Mouse (Mus musculus) liver, postnatal 0 days (tissue): ENCODE measurements around the gene Emc8. TPM values are rescaled to one million over a fixed set of nuclear protein-coding genes. Genes with fewer than 3 reads are reported as not detected.

Experiments
- ATAC-seq: fragments of 200-750 bp; cut with Nextera tagmentation; 2 replicates; pipeline ENCODE4 v1.8.0; 2017; ENCODE audit warnings: mild to moderate bottlenecking, moderate library complexity
- DNase-seq: peaks from one replicate; pipeline ENCODE4 v3.0.0-alpha.2; 2016
- H3K27ac ChIP-seq: fragments of 300-500 bp; sonication (generic); 2 replicates; pipeline ENCODE4 v1.5.1; 2014; ENCODE audit warnings: antibody characterized with exemption, moderate library complexity, mild to moderate bottlenecking, low read depth
- H3K27me3 ChIP-seq: fragments of 300-500 bp; sonication (generic); 2 replicates; pipeline ENCODE4 v1.6.1; 2014; ENCODE audit warnings: low read length, control low read depth, mixed read lengths; ENCODE audit not compliant: insufficient read depth
- H3K36me3 ChIP-seq: fragments of 300-500 bp; sonication (generic); replicated peaks from 2 replicates; pipeline ENCODE4 v1.6.1; 2014; ENCODE audit warnings: mild to moderate bottlenecking, control low read depth, low read length, moderate library complexity, mixed read lengths; ENCODE audit not compliant: insufficient read depth
- H3K4me1 ChIP-seq: fragments of 300-500 bp; sonication (generic); 2 replicates; pipeline ENCODE4 v1.6.1; 2014; ENCODE audit warnings: antibody characterized with exemption, mild to moderate bottlenecking, control low read depth; ENCODE audit not compliant: insufficient read depth
- H3K4me2 ChIP-seq: fragments of 300-500 bp; sonication (generic); 2 replicates; pipeline ENCODE4 v1.6.1; 2014; ENCODE audit warnings: low read depth, mild to moderate bottlenecking, low read length, moderate library complexity, mixed read lengths
- H3K4me3 ChIP-seq: fragments of 300-500 bp; sonication (generic); 2 replicates; pipeline ENCODE4 v1.5.1; 2014; ENCODE audit warnings: low read depth, low read length
- H3K9ac ChIP-seq: fragments of 300-500 bp; sonication (generic); replicated peaks from 2 replicates; pipeline ENCODE4 v1.6.1; 2014; ENCODE audit warnings: mild to moderate bottlenecking, moderate library complexity
- H3K9me3 ChIP-seq: fragments of 300-500 bp; sonication (generic); 2 replicates; pipeline ENCODE4 v1.6.1; 2016; ENCODE audit warnings: mild to moderate bottlenecking, control low read depth, low read length, mixed read lengths
- CTCF ChIP-seq: sonication (generic); IDR thresholded peaks from 2 replicates; pipeline ENCODE4 v1.5.1; 2016; ENCODE audit warnings: antibody characterized with exemption, low read depth
- EP300 ChIP-seq: IDR thresholded peaks from 2 replicates; pipeline ENCODE4 v1.6.1; 2016; ENCODE audit warnings: antibody characterized with exemption, low read depth, mild to moderate bottlenecking
- whole genome bisulfite sequencing: fragments of 180-500 bp; shearing (Covaris S2); extraction: QIAGEN DNeasy Blood & Tissue Kit; methylation state at CpG from one replicate; pipeline ENCODE4 v1.1.7; 2014; ENCODE audit not compliant: insufficient replicate concordance; 5-methylcytosine and 5-hydroxymethylcytosine counted together
- polyA plus RNA-seq: library from polyadenylated mRNA; unstranded; fragments of >200 nt; fragmentation: Nextera tagmentation; extraction: Ambion mirVana; gene quantifications from 2 replicates; pipeline ENCODE4 v1.2.1, GENCODE M21; 2015

Gene Emc8
- polyA plus RNA-seq, 1 experiment from 2014 or later = 83.9 TPM

DNA sequence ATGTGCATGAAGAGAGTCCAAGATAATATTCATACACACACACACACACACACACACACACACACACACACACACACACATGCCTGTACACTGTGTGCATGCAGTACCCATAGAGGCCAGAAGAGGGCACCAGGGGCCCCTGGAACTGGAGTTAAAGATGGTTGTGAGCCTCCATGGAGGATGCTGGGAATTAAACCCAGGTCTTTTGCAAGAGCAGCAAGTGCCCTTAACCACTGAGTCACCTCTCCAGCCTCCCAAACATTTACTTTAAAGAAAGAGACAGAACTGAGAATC, 29.6 kb upstream of the Emc8 start:
- H3K27me3 ChIP-seq = no peaks in the 10 kb centered on the region
- TF ChIP-seq CTCF (peak; percentile 76), EP300 (no peak)
- H3K9ac ChIP-seq = no peak overlapping the region
- H3K9me3 ChIP-seq = no peaks in the 10 kb centered on the region
- DNase-seq (peak; percentile 50), ATAC-seq (no peak)
- no peak overlapping the region for H3K4me2 ChIP-seq
- H3K27ac ChIP-seq = no peak overlapping the region
- no peaks in the 10 kb centered on the region for H3K36me3 ChIP-seq
- H3K4me1 ChIP-seq = peaks cover 16% of the 10 kb centered on the region
- no peak overlapping the region for H3K4me3 ChIP-seq

DNA sequence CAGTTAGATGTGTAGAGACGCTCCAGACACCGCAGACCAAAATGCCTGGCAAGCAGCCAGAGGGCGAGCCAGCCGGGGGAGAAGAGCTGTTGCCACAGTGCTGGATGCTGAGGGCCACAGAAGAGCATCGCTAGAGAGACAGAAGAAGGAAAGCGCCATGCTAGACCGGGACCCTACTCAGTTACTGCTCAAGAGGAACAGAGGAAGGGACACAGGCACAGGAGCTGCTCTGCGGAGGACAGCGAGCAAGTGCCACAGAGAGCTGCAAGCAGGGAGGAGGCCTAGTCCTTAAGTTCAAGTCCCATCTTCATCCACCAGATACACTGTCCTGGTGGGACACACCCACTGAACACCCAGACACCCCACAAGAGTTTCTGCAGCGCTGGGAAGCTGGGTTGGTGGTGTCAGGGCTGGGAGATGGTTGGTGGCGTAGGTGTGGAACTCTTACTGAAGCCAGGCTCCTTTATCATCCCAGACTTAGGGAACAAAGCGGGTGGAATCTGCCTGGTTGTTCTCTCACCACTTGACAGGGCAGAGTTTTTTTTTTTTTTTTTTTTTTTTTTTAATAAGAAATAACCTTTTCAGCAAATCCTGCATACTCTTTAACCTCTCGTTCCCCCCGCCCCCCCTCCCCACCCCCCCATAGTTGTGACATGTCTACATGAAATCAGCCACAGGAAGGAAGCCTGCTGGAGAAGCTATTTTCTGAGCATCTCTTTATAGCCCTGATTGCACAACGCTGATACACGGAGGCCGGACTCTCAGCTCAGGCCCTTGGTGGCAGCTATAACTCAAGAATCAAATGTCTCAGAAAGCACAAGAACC, 29.0 kb upstream of the Emc8 start:
- 35% methylated on average over 17 of the region's 17 CpGs for WGBS
- Histone ChIP-seq H3K4me3 (no peak overlapping the region), H3K9ac (no peak overlapping the region), H3K9me3 (no peaks in the 10 kb centered on the region), H3K4me1 (peaks cover 16% of the 10 kb centered on the region), H3K36me3 (no peaks in the 10 kb centered on the region), H3K4me2 (no peak overlapping the region), H3K27me3 (no peaks in the 10 kb centered on the region), H3K27ac (0 out of 2 replicates have a peak overlapping the region, but pooled peaks have one; percentile 5)
- ATAC-seq (no peak), DNase-seq (peak; percentile 55)
- TF ChIP-seq CTCF = no peak
- TF ChIP-seq EP300 = no peak

DNA sequence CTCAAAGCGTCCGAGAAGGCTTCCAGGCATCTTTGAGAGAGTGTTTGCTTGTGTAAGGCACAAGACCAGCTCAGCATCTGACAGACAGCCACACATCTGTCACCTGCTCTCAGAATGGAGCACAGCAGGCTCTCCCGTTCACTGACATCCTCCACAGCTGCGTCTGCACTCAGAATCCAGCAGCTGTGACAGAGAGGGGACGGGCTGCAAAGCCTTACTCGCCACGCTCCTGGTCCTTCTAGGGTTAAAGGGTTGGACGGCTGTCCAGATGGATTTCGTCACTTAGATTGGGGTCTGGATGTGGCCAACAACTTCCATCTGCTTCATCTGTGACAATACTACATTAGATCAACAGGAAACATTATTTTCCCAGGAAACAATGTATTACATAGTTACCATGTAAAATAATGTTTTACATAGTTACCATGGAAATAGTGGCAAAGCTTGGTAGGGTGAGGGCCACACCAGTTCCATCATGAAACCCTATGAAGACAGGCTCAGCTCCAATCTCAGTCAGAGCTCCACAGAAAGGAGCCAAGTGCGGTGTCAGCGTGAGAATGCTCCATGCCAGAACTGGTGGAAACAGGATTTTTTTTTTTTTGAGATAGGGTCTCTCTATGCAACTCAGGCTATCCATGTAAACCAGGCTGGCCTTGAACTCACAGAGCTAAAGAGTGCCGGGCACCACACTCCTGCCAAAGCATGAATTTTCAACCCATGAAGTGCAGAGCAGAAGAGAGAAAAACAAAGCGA, 28.2 kb upstream of the Emc8 start:
- Histone ChIP-seq H3K27me3 (no peaks in the 10 kb centered on the region), H3K4me1 (peaks cover 14% of the 10 kb centered on the region), H3K4me2 (no peak overlapping the region), H3K4me3 (no peak overlapping the region), H3K36me3 (no peaks in the 10 kb centered on the region), H3K9me3 (no peaks in the 10 kb centered on the region), H3K9ac (no peak overlapping the region), H3K27ac (0 out of 2 replicates have a peak overlapping the region, but pooled peaks have one; percentile 5)
- TF ChIP-seq CTCF = no peak
- TF ChIP-seq EP300 = no peak
- 44% methylated on average over 13 of the region's 13 CpGs for WGBS
- ATAC-seq = peak; percentile 24; the same call in 1 of the 2 replicates
- DNase-seq = no peak

DNA sequence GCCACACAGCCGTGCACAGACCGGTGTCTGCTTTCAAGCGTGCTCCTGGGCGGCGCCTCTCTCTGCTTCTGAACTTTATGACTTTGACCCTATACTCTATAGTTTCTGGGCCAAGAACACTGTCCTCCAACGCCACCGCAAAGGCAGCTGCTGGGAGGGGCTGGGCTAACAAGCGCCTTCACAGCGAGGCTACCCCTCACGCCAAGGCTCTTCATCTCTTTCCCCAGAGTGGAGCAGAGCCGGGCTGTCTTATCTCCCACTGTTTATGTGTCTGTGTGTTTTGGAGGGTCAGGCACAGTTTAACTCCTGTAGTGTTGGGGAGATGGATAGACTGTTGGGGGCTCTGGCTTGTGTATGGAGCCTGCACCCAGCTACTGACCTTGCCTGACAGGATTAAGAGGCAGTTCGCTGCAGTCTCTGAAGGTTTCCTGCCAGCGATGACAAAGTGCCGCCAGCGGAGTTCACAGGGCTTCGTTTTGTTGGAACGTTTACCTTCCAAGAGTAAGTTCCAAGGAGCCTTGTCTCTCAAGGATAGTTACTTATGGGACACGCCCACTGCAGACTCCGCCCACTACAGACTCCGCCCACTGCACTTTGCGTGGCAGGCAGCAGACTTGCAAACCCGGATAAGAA, 25.6 kb upstream of the Emc8 start:
- H3K4me2 ChIP-seq = no peak overlapping the region
- no peaks in the 10 kb centered on the region for H3K27me3 ChIP-seq
- H3K9me3 ChIP-seq = no peaks in the 10 kb centered on the region
- H3K27ac ChIP-seq = no peak overlapping the region
- DNase-seq (peak; percentile 75), ATAC-seq (no peak; the same call in 1 of the 2 replicates)
- H3K4me1 ChIP-seq = peaks cover 4% of the 10 kb centered on the region; the same call in 1 of the 2 replicates
- WGBS = 43% methylated on average over 22 of the region's 22 CpGs
- no peaks in the 10 kb centered on the region for H3K36me3 ChIP-seq
- H3K4me3 ChIP-seq = no peak overlapping the region
- TF ChIP-seq CTCF = no peak
- no peak for TF ChIP-seq EP300
- no peak overlapping the region for H3K9ac ChIP-seq

DNA sequence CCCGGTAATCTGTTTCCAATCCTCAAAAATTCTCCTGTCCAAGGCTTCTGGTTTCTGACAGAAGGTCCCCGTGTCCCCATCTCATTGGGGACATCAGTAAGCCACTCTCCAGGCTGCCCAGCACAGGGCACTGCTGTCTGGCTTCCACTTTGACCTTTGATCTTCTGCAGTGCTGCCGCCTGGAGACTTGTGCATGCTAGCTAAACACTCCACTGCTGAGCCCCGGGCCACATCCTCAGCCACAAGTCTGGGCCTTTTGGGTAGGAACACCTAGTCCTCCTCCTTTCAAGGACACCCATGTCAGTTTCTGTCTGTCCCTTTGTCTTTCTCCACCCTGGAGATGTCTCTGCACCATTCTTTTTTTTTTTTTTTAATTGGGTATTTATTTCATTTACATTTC, 24.6 kb upstream of the Emc8 start:
- Histone ChIP-seq H3K9me3 (no peaks in the 10 kb centered on the region), H3K4me2 (no peak overlapping the region), H3K4me1 (peaks cover 4% of the 10 kb centered on the region; the same call in 1 of the 2 replicates), H3K27me3 (no peaks in the 10 kb centered on the region), H3K4me3 (no peak overlapping the region), H3K9ac (no peak overlapping the region), H3K36me3 (no peaks in the 10 kb centered on the region), H3K27ac (no peak overlapping the region)
- 36% methylated on average over 4 of the region's 4 CpGs for WGBS
- TF ChIP-seq CTCF = no peak
- no peak for TF ChIP-seq EP300
- DNase-seq (no peak), ATAC-seq (no peak)

DNA sequence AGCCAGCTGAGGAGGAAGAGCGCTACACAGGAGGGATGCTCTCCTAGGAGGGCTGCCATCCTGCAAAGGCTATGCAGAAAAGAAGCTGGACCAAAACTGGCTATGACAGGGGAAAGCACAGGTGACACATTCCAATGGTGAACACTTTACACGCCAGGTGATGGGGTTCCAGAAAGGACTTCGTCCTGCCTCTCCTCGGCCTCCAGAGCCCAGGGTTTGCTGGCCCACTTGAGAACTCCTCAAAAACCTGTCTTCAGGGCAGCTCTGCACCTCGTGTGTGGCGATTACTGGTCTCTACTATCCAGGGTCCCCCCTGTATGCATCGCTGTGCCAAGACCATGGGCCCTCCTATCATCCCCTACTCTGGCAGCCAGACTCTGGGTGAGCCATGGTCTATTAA, 20.1 kb upstream of the Emc8 start:
- H3K27ac ChIP-seq = no peak overlapping the region
- H3K4me1 ChIP-seq = 0 out of 2 replicates have a peak, but pooled peaks cover 2% of the 10 kb centered on the region
- ATAC-seq (no peak), DNase-seq (no peak)
- 74% methylated on average over 7 of the region's 7 CpGs for WGBS
- H3K27me3 ChIP-seq = no peaks in the 10 kb centered on the region
- TF ChIP-seq CTCF (no peak), EP300 (no peak)
- H3K4me3 ChIP-seq = no peak overlapping the region
- H3K9me3 ChIP-seq = no peaks in the 10 kb centered on the region
- H3K36me3 ChIP-seq = no peaks in the 10 kb centered on the region
- no peak overlapping the region for H3K4me2 ChIP-seq
- no peak overlapping the region for H3K9ac ChIP-seq
